Mouse (Mus musculus): ENCODE data around the gene Tarsl2. TPM values are rescaled to one million over a fixed set of nuclear protein-coding genes. Genes with fewer than 3 reads are reported as not detected.

Tarsl2 gene
- polyA plus RNA-seq, 1 experiment: 3.3 TPM

DNA sequence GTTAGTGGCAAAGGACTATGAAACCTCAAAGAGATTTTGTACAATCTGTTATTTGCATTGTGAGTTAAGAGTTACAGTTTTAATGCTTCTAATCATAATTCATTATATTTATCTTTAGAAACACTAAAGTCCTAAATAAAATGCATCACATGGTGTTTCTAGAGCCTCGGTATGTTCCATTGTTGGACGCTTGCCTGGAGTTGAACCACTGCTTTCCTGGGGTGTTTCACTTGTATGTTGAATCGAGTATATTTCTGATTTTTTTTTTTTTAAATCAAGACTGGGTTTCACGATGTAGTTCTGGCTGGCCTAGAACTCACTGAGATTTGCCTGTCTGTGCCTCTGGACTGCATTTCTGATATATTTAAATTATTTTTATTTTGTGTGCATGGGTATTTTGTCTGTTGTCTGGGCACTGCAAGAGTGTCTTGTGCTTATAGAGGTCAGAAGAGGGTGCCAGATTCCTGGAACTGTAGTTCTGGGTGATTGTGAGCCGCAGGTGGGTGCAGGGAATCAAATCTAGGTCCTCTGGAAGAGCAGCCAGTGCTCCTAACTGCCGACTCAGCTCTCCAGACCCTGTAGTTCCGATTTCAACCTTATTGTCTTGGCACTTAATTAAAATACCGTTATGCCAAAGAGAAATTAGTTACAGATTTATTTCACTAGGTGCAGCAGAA lies 47.4 kb downstream of the Tarsl2 start:
- no peak overlapping the region for H3K4me3 ChIP-seq (ENCODE audit: insufficient read depth, poor library complexity, severe bottlenecking)
- no peak overlapping the region for H3ac ChIP-seq (ENCODE audit: control insufficient read depth, insufficient read length, low read depth)
- no peaks in the 10 kb centered on the region for H3K36me3 ChIP-seq (ENCODE audit: control insufficient read depth, insufficient read depth)
- TF ChIP-seq MAX (IDR thresholded peaks at IDR 0.05) (no peak), USF1 (IDR thresholded peaks at IDR 0.05; ENCODE audit: low read depth) (no peak), MYOD1 (IDR thresholded peaks at IDR 0.05; ENCODE audit: control insufficient read depth, insufficient read length, low read depth) (no peak), FOSL1 (IDR thresholded peaks at IDR 0.05; ENCODE audit: insufficient read depth, low read length, poor library complexity, severe bottlenecking) (no peak), CTCF (IDR thresholded peaks at IDR 0.05; ENCODE audit: control insufficient read depth, insufficient read depth, insufficient read length) (no peak), CEBPB (IDR thresholded peaks at IDR 0.05; ENCODE audit: low read depth) (no peak), MYOG (IDR thresholded peaks at IDR 0.05; ENCODE audit: control insufficient read depth, extremely low read depth, insufficient read length) (no peak)
- peaks cover 5% of the 10 kb centered on the region for H3K79me3 ChIP-seq (ENCODE audit: low read depth)
- H3K79me2 ChIP-seq (ENCODE audit: control insufficient read depth, insufficient read depth): peaks cover 11% of the 10 kb centered on the region
- H3K27me3 ChIP-seq (ENCODE audit: control insufficient read depth, insufficient read depth, insufficient read length): no peaks in the 10 kb centered on the region

DNA sequence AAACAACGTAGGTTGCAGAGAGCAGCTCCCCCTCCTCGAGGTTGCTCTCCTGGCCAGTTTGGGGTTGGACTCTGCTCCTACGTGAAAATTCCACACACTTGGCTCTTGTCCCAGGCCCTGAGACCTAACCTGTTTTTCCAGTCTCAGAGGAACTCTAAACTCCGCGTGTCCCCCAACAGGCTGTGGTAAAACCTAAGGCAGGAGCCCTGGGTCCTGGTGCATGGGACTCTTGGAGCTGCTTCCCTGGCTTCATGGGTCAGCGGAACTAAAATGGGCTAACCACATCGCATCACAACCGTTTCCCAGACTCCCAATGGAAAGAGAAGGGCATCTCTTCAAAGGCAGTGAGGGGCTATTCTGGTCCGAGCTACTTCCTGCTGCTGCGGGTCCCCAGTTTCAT lies 48.2 kb downstream of the Tarsl2 start:
- peak overlapping the region; percentile 40 for H3ac ChIP-seq (ENCODE audit: control insufficient read depth, insufficient read length, low read depth)
- peaks cover 11% of the 10 kb centered on the region for H3K79me2 ChIP-seq (ENCODE audit: control insufficient read depth, insufficient read depth)
- no peaks in the 10 kb centered on the region for H3K27me3 ChIP-seq (ENCODE audit: control insufficient read depth, insufficient read depth, insufficient read length)
- peaks cover 5% of the 10 kb centered on the region for H3K79me3 ChIP-seq (ENCODE audit: low read depth)
- no peak for TF ChIP-seq CTCF (IDR thresholded peaks at IDR 0.05; ENCODE audit: control insufficient read depth, insufficient read depth, insufficient read length)
- TF ChIP-seq FOSL1 (IDR thresholded peaks at IDR 0.05; ENCODE audit: insufficient read depth, low read length, poor library complexity, severe bottlenecking): no peak
- TF ChIP-seq MYOD1 (IDR thresholded peaks at IDR 0.05; ENCODE audit: control insufficient read depth, insufficient read length, low read depth): no peak
- TF ChIP-seq MYOG (IDR thresholded peaks at IDR 0.05; ENCODE audit: control insufficient read depth, extremely low read depth, insufficient read length): no peak
- no peak for TF ChIP-seq MAX (IDR thresholded peaks at IDR 0.05)
- no peak for TF ChIP-seq USF1 (IDR thresholded peaks at IDR 0.05; ENCODE audit: low read depth)
- TF ChIP-seq CEBPB (IDR thresholded peaks at IDR 0.05; ENCODE audit: low read depth): no peak
- peak overlapping the region; percentile 53 for H3K4me3 ChIP-seq (ENCODE audit: insufficient read depth, poor library complexity, severe bottlenecking)
- H3K36me3 ChIP-seq (ENCODE audit: control insufficient read depth, insufficient read depth): no peaks in the 10 kb centered on the region

DNA sequence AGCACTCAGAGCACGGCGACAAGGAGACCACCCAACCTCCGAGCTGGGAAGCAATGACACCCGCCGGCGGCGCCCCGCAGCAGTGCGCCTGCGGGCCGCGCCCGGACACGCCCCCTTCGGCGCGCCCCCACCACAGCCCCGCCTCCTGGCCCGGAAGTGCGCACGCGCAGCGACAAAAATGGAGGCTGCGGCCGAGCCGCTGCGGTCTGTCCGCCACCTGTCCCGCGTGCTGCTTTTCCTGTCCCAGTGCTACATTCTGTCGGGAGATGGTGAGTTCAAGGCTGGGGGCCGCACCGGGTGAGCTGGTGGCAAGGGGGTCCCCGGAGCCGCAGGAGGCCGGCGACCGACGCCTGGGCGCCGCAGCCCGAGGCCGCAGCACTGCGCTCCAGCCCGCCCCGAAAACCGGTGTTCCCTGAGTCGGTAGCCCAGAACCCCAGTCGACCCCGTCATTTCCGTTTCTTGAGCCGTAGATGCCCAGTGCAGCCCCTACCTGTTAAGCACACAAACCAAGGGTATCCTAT lies 48.7 kb downstream of the Tarsl2 start:
- H3K79me2 ChIP-seq (ENCODE audit: control insufficient read depth, insufficient read depth): peaks cover 11% of the 10 kb centered on the region
- peaks cover under 1% of the 10 kb centered on the region for H3K36me3 ChIP-seq (ENCODE audit: control insufficient read depth, insufficient read depth)
- peak overlapping the region; percentile 85 for H3ac ChIP-seq (ENCODE audit: control insufficient read depth, insufficient read length, low read depth)
- TF ChIP-seq FOSL1 (IDR thresholded peaks at IDR 0.05; ENCODE audit: insufficient read depth, low read length, poor library complexity, severe bottlenecking) (no peak), CTCF (IDR thresholded peaks at IDR 0.05; ENCODE audit: control insufficient read depth, insufficient read depth, insufficient read length) (no peak), MAX (IDR thresholded peaks at IDR 0.05) (peak; percentile 32), CEBPB (IDR thresholded peaks at IDR 0.05; ENCODE audit: low read depth) (no peak), MYOD1 (IDR thresholded peaks at IDR 0.05; ENCODE audit: control insufficient read depth, insufficient read length, low read depth) (peak; percentile 51), USF1 (IDR thresholded peaks at IDR 0.05; ENCODE audit: low read depth) (no peak), MYOG (IDR thresholded peaks at IDR 0.05; ENCODE audit: control insufficient read depth, extremely low read depth, insufficient read length) (no peak)
- H3K79me3 ChIP-seq (ENCODE audit: low read depth): peaks cover 5% of the 10 kb centered on the region
- H3K27me3 ChIP-seq (ENCODE audit: control insufficient read depth, insufficient read depth, insufficient read length): no peaks in the 10 kb centered on the region
- peak overlapping the region; percentile 53 for H3K4me3 ChIP-seq (ENCODE audit: insufficient read depth, poor library complexity, severe bottlenecking)

DNA sequence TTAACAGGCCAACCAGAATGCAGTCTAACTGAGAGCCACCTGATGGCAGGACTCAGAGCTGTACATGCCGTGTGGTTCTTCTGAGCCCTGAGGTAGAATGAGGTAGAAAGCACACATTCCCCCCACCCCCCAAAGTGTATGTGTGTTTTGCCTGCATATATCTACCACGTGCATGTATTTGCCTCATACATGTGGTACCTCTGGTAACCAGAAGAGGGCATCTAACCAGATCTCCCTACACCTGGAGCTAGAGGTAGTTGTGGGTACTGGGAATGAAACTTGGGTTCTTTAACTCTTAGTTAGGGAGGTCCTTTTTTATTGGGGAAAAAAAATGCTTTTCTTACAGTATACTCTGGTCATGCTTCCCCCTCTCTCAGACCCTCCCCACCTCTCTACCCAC lies 51.8 kb downstream of the Tarsl2 start:
- no peak overlapping the region for H3K4me3 ChIP-seq (ENCODE audit: insufficient read depth, poor library complexity, severe bottlenecking)
- peaks cover 11% of the 10 kb centered on the region for H3K79me2 ChIP-seq (ENCODE audit: control insufficient read depth, insufficient read depth)
- H3K27me3 ChIP-seq (ENCODE audit: control insufficient read depth, insufficient read depth, insufficient read length): no peaks in the 10 kb centered on the region
- TF ChIP-seq CEBPB (IDR thresholded peaks at IDR 0.05; ENCODE audit: low read depth) (no peak), MYOG (IDR thresholded peaks at IDR 0.05; ENCODE audit: control insufficient read depth, extremely low read depth, insufficient read length) (no peak), USF1 (IDR thresholded peaks at IDR 0.05; ENCODE audit: low read depth) (no peak), CTCF (IDR thresholded peaks at IDR 0.05; ENCODE audit: control insufficient read depth, insufficient read depth, insufficient read length) (no peak), MYOD1 (IDR thresholded peaks at IDR 0.05; ENCODE audit: control insufficient read depth, insufficient read length, low read depth) (no peak), FOSL1 (IDR thresholded peaks at IDR 0.05; ENCODE audit: insufficient read depth, low read length, poor library complexity, severe bottlenecking) (no peak), MAX (IDR thresholded peaks at IDR 0.05) (no peak)
- peaks cover 11% of the 10 kb centered on the region for H3K36me3 ChIP-seq (ENCODE audit: control insufficient read depth, insufficient read depth)
- peaks cover 5% of the 10 kb centered on the region for H3K79me3 ChIP-seq (ENCODE audit: low read depth)
- H3ac ChIP-seq (ENCODE audit: control insufficient read depth, insufficient read length, low read depth): no peak overlapping the region

DNA sequence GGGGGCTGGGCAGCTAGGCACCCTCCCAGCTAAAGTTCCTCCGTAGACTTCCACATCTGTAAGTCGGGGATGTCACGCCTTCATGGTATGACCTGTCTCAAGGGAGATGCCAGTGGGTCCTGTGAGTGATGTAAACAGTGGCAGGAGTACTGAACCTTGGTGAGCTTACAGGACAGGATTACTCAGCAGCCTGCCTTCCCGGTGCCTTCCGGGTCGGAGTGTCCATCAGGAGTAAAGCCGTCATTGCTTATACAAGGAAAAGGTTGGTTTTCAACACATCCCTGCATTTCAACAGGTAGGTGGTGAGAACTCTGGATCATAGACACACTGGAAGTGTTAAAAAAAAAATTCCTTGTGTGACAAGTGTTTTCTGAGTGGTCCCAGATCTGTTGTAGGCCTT lies 57.4 kb downstream of the Tarsl2 start:
- no peaks in the 10 kb centered on the region for H3K79me2 ChIP-seq (ENCODE audit: control insufficient read depth, insufficient read depth)
- no peak for TF ChIP-seq MYOD1 (IDR thresholded peaks at IDR 0.05; ENCODE audit: control insufficient read depth, insufficient read length, low read depth)
- no peak for TF ChIP-seq FOSL1 (IDR thresholded peaks at IDR 0.05; ENCODE audit: insufficient read depth, low read length, poor library complexity, severe bottlenecking)
- TF ChIP-seq MYOG (IDR thresholded peaks at IDR 0.05; ENCODE audit: control insufficient read depth, extremely low read depth, insufficient read length): no peak
- no peak for TF ChIP-seq CEBPB (IDR thresholded peaks at IDR 0.05; ENCODE audit: low read depth)
- no peak for TF ChIP-seq USF1 (IDR thresholded peaks at IDR 0.05; ENCODE audit: low read depth)
- no peak for TF ChIP-seq MAX (IDR thresholded peaks at IDR 0.05)
- no peak for TF ChIP-seq CTCF (IDR thresholded peaks at IDR 0.05; ENCODE audit: control insufficient read depth, insufficient read depth, insufficient read length)
- H3K36me3 ChIP-seq (ENCODE audit: control insufficient read depth, insufficient read depth): peaks cover 14% of the 10 kb centered on the region
- H3K79me3 ChIP-seq (ENCODE audit: low read depth): no peaks in the 10 kb centered on the region
- peaks cover 3% of the 10 kb centered on the region for H3K27me3 ChIP-seq (ENCODE audit: control insufficient read depth, insufficient read depth, insufficient read length)
- H3K4me3 ChIP-seq (ENCODE audit: insufficient read depth, poor library complexity, severe bottlenecking): no peak overlapping the region
- H3ac ChIP-seq (ENCODE audit: control insufficient read depth, insufficient read length, low read depth): no peak overlapping the region

Data from C2C12 (cell line).